Mouse (Mus musculus) liver, adult 2 months (tissue): Measurements from ENCODE around the gene Wnt3a.
A peak's percentile ranks its signal among the peaks of the same experiment; 100 is the strongest.

Experiments used
- CTCF ChIP-seq: fragments of 200-500 bp; IDR thresholded peaks from 2 replicates; pipeline ENCODE4 v1.5.1; 2011; ENCODE audit warnings: low read depth, low read length, control low read depth
- POLR2A ChIP-seq: fragments of 200-500 bp; IDR thresholded peaks from 2 replicates; pipeline ENCODE4 v1.6.1; 2011; ENCODE audit warnings: low read length, control low read depth; ENCODE audit not compliant: insufficient read depth; ENCODE audit errors: extremely low read depth

GRCm38 (mm10) chr11:59300185-59300584, 9.6 kb upstream of the Wnt3a start:
- TF ChIP-seq POLR2A (no peak), CTCF (peak; percentile 36; the same call in 1 of the 2 replicates)
